In the genomic region with DNA sequence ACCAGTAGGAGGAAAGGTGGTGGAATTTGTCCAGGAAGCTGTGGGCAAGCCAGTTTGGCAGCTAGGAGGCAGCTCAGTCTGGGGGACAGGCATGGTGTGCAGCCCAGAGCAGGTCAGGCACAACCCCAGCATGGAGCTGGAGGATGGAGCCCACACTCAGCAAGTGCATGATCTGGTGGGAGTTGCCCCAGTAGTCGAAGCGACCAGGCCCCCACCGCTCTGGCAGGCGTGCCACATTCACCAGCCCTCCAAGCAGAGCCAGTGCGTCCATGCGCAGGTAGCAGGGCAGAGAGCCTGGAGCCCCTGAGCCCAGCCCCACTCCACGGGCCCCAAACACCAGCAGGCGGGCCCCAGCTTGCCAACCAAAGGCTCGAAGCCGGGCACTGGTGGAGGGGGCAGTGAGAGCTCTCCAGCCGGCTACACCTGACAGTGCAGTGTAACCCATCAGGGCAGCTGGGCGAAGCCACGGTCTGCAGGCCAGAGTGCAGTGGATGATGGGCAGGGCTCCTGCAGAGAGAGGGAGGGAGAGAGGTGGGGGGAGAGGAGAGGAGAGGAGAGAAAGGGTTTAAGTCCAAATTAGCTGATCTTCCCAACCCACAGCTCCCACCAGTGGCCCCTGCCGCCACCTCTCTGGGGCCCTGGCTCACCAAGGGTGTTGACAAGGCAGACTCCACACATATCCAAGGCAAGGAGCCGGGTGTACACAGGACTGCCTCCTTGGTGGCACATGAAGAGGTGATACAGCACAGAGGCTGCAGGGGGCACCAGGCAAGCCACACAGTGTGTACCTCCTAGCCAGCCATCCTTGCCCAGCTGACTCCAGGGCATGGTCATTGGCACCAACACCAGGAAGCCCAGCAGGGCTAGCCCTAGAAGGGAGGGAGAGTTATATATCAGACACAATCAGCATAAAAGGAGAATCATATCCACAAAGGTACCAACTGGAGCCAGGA, we compare ENCODE assay signal across 9 mouse cellular contexts. TPM values are rescaled to one million over a fixed set of nuclear protein-coding genes. Genes with fewer than 3 reads are reported as not detected.
DNase-seq lines count a peak whose midpoint lies in the region; ATAC-seq and TF ChIP-seq lines count a peak whose summit lies in the region.
"Had no signal": no experiment of that assay in that cellular context is flagged by ENCODE, and none has a peak within 500 bp of the region (broad histone marks: within the 10 kb centered on the region; RNA-seq: fewer than 3 reads in every experiment).

No protein-coding gene starts in this region.

- 46% methylated on average over 15 of the region's 15 CpGs for WGBS in cerebellum, adult 2 months
- WGBS in neural tube, embryonic 11.5 days = 60% methylated on average over 15 of the region's 15 CpGs
- 60% methylated on average over 15 of the region's 15 CpGs for WGBS in lung, postnatal 0 days
- WGBS in stomach, postnatal 0 days = 70% methylated on average over 15 of the region's 15 CpGs

- H3K27ac ChIP-seq in cerebellum, adult 2 months (ENCODE audit: insufficient read depth, low read length) = no peak overlapping the region
- H3K27ac ChIP-seq in neural tube, embryonic 11.5 days (ENCODE audit: low read depth, low read length) = no peak overlapping the region
- H3K27ac ChIP-seq in lung, postnatal 0 days (ENCODE audit: low read length) = no peak overlapping the region
- no peak overlapping the region for H3K27ac ChIP-seq in stomach, postnatal 0 days (replicated peaks)

- H3K27me3 ChIP-seq in cerebellum, adult 2 months (ENCODE audit: control insufficient read depth, insufficient read depth, low read length) = no peaks in the 10 kb centered on the region
- peaks cover 29% of the 10 kb centered on the region for H3K27me3 ChIP-seq in neural tube, embryonic 11.5 days (ENCODE audit: control insufficient read depth, insufficient read depth, low read length)
- H3K27me3 ChIP-seq in lung, postnatal 0 days (replicated peaks; ENCODE audit: insufficient read depth, low read length) = peaks cover 14% of the 10 kb centered on the region; the same call in 1 of the 2 replicates
- H3K27me3 ChIP-seq in stomach, postnatal 0 days (ENCODE audit: control insufficient read depth, insufficient read depth, low read length) = 0 out of 2 replicates have a peak, but pooled peaks cover 2% of the 10 kb centered on the region

- TF ChIP-seq POLR2A in cerebellum, adult 2 months (IDR thresholded peaks at IDR 0.05; ENCODE audit: borderline replicate concordance, insufficient read depth, low read length) = no peak

- TF ChIP-seq CTCF in cerebellum, adult 2 months (IDR thresholded peaks at IDR 0.05; ENCODE audit: borderline replicate concordance, insufficient read depth, low read depth, low read length) = no peak; the same call in 1 of the 2 replicates
- TF ChIP-seq CTCF in lung, postnatal 0 days (IDR thresholded peaks at IDR 0.05) = peak; percentile 52
- peak; percentile 52 for TF ChIP-seq CTCF in stomach, postnatal 0 days (IDR thresholded peaks at IDR 0.05; ENCODE audit: low read depth)

- DNase-seq in cerebellum, adult 2 months = peak; percentile 22 to 38
- no peak for DNase-seq in cerebellum, postnatal 4 days (ENCODE audit: low spot score in 2 of 2)
- DNase-seq in neural tube, embryonic 11.5 days (ENCODE audit: low spot score) = no peak
- DNase-seq in neural tube, embryonic 10.5 days (ENCODE audit: extremely low spot score, low spot score) = no peak
- peak; percentile 43 for DNase-seq in lung, postnatal 0 days (ENCODE audit: low spot score)
- DNase-seq in stomach, postnatal 0 days (ENCODE audit: low spot score) = peak; percentile 60
- no peak for DNase-seq in c-Kit-positive CD71-positive TER-119-positive erythroid progenitor cells, embryonic 14.5 days (ENCODE audit: low spot score)
- no peak for DNase-seq in gastrocnemius, postnatal 10 days

- peaks cover 6% of the 10 kb centered on the region; the same call in 1 of the 2 replicates for H3K4me1 ChIP-seq in cerebellum, adult 2 months (ENCODE audit: control insufficient read depth, insufficient read depth, low read length)
- H3K4me1 ChIP-seq in neural tube, embryonic 11.5 days (ENCODE audit: control insufficient read depth, insufficient read depth, low read length) = peaks cover 12% of the 10 kb centered on the region
- peaks cover 31% of the 10 kb centered on the region for H3K4me1 ChIP-seq in lung, postnatal 0 days (ENCODE audit: insufficient read depth, low read depth, low read length)
- peaks cover 8% of the 10 kb centered on the region; the same call in 1 of the 2 replicates for H3K4me1 ChIP-seq in stomach, postnatal 0 days (replicated peaks; ENCODE audit: control insufficient read depth, insufficient read depth)

- ATAC-seq in neural tube, embryonic 11.5 days (ENCODE audit: insufficient read depth, low FRiP score, low TSS enrichment) = no peak
- ATAC-seq in lung, postnatal 0 days = no peak
- ATAC-seq in stomach, postnatal 0 days (ENCODE audit: low FRiP score, low TSS enrichment) = peak; percentile 47; the same call in 1 of the 2 replicates

- H3K36me3 ChIP-seq in neural tube, embryonic 11.5 days (ENCODE audit: control insufficient read depth, insufficient read depth, low read length) = no peaks in the 10 kb centered on the region; the same call in 1 of the 2 replicates
- H3K36me3 ChIP-seq in lung, postnatal 0 days (ENCODE audit: insufficient read depth, low read length) = 0 out of 2 replicates have a peak, but pooled peaks cover 7% of the 10 kb centered on the region
- peaks cover 7% of the 10 kb centered on the region; the same call in 1 of the 2 replicates for H3K36me3 ChIP-seq in stomach, postnatal 0 days (ENCODE audit: control insufficient read depth, insufficient read depth, low read length)

- no peak overlapping the region for H3K4me3 ChIP-seq in cerebellum, adult 2 months (replicated peaks; ENCODE audit: insufficient read depth, low read depth, low read length)
- H3K4me3 ChIP-seq in neural tube, embryonic 11.5 days (ENCODE audit: low read depth, low read length) = no peak overlapping the region
- H3K4me3 ChIP-seq in lung, postnatal 0 days (ENCODE audit: low read depth, low read length) = no peak overlapping the region
- no peak overlapping the region for H3K4me3 ChIP-seq in stomach, postnatal 0 days (ENCODE audit: low read depth, low read length)

- peak overlapping the region; percentile 87 for H3K4me2 ChIP-seq in neural tube, embryonic 11.5 days (ENCODE audit: low read depth)
- H3K4me2 ChIP-seq in lung, postnatal 0 days (replicated peaks; ENCODE audit: low read depth, low read length) = peak overlapping the region; percentile 79; the same call in 1 of the 2 replicates
- 0 out of 2 replicates have a peak overlapping the region, but pooled peaks have one; percentile 94 for H3K4me2 ChIP-seq in stomach, postnatal 0 days (replicated peaks; ENCODE audit: low read depth)

- no peak for TF ChIP-seq EP300 in lung, postnatal 0 days (IDR thresholded peaks at IDR 0.05)
- no peak for TF ChIP-seq EP300 in stomach, postnatal 0 days (optimal IDR thresholded peaks at IDR 0.05)

- no peak overlapping the region for H3K9ac ChIP-seq in neural tube, embryonic 11.5 days (ENCODE audit: low read length)
- H3K9ac ChIP-seq in lung, postnatal 0 days (replicated peaks; ENCODE audit: low read depth) = no peak overlapping the region
- no peak overlapping the region for H3K9ac ChIP-seq in stomach, postnatal 0 days (ENCODE audit: low read length)

- no peaks in the 10 kb centered on the region for H3K9me3 ChIP-seq in neural tube, embryonic 11.5 days (ENCODE audit: control insufficient read depth, low read length)
- H3K9me3 ChIP-seq in lung, postnatal 0 days (ENCODE audit: low read length) = no peaks in the 10 kb centered on the region
- H3K9me3 ChIP-seq in stomach, postnatal 0 days (ENCODE audit: control insufficient read depth, low read length) = no peaks in the 10 kb centered on the region

RNA-seq across cellular contexts. Expression of gene Paqr4, which starts 2.9 kb away (rescaled TPM):
- polyA plus RNA-seq in cerebellum, adult 2 months (2012; rRNA removed) = 92.0 and 104 TPM in 2 replicates
- 31.4 and 37.1 TPM in 2 replicates for polyA plus RNA-seq in neural tube, embryonic 11.5 days (2014; fragmentation: Nextera tagmentation; extraction: Ambion mirVana)
- 45.2 and 47.7 TPM in 2 replicates for polyA plus RNA-seq in lung, postnatal 0 days (2015; fragmentation: Nextera tagmentation; extraction: Ambion mirVana)
- 26.3 and 28.0 TPM in 2 replicates for polyA plus RNA-seq in stomach, postnatal 0 days (2015; fragmentation: Nextera tagmentation; extraction: Ambion mirVana)
- total RNA-seq in gastrocnemius, postnatal 10 days (2021) = 1 to 10 TPM; 7.6 to 9.4 TPM

RNA-seq across cellular contexts. Expression of gene Kremen2, which starts 7.9 kb away (rescaled TPM):
- polyA plus RNA-seq in cerebellum, adult 2 months (2012; rRNA removed) = 0.57 and 0.84 TPM in 2 replicates
- polyA plus RNA-seq in neural tube, embryonic 11.5 days (2014; fragmentation: Nextera tagmentation; extraction: Ambion mirVana) = 6.8 and 7.8 TPM in 2 replicates
- 0.41 and 0.52 TPM in 2 replicates for polyA plus RNA-seq in lung, postnatal 0 days (2015; fragmentation: Nextera tagmentation; extraction: Ambion mirVana)
- 2.7 and 3.0 TPM in 2 replicates for polyA plus RNA-seq in stomach, postnatal 0 days (2015; fragmentation: Nextera tagmentation; extraction: Ambion mirVana)
- total RNA-seq in gastrocnemius, postnatal 10 days (2021) = not detected
- polyA plus RNA-seq: heart, postnatal 0 days had no signal

RNA-seq across cellular contexts. Expression of gene Pkmyt1, which starts 11.6 kb away (rescaled TPM):
- polyA plus RNA-seq in cerebellum, adult 2 months (2012; rRNA removed) = 10.3 and 10.6 TPM in 2 replicates
- 37.2 and 44.5 TPM in 2 replicates for polyA plus RNA-seq in neural tube, embryonic 11.5 days (2014; fragmentation: Nextera tagmentation; extraction: Ambion mirVana)
- 10.4 and 11.5 TPM in 2 replicates for polyA plus RNA-seq in lung, postnatal 0 days (2015; fragmentation: Nextera tagmentation; extraction: Ambion mirVana)
- polyA plus RNA-seq in stomach, postnatal 0 days (2015; fragmentation: Nextera tagmentation; extraction: Ambion mirVana) = 17.1 and 17.6 TPM in 2 replicates
- total RNA-seq in gastrocnemius, postnatal 10 days (2021) = 1 to 10 TPM; 4.7 to 5.6 TPM

RNA-seq across cellular contexts. Expression of gene 1520401A03Rik, which starts 15.2 kb away (rescaled TPM):
- 0.64 and 1.1 TPM in 2 replicates for polyA plus RNA-seq in cerebellum, adult 2 months (2012; rRNA removed)
- polyA plus RNA-seq in neural tube, embryonic 11.5 days (2014; fragmentation: Nextera tagmentation; extraction: Ambion mirVana) = 0.25 and 0.58 TPM in 2 replicates
- 0.20 TPM in 1 of 2 replicates, not detected in the other for polyA plus RNA-seq in lung, postnatal 0 days (2015; fragmentation: Nextera tagmentation; extraction: Ambion mirVana)
- polyA plus RNA-seq in stomach, postnatal 0 days (2015; fragmentation: Nextera tagmentation; extraction: Ambion mirVana) = 0.04 and 0.16 TPM in 2 replicates
- total RNA-seq in gastrocnemius, postnatal 10 days (2021) = under 1 TPM; 0.12 to 0.23 TPM
- polyA plus RNA-seq: heart, postnatal 0 days had no signal

RNA-seq across cellular contexts. Expression of gene Flywch1, which starts 33.6 kb away (rescaled TPM):
- polyA plus RNA-seq in cerebellum, adult 2 months (2012; rRNA removed) = 341 and 366 TPM in 2 replicates
- 173 and 197 TPM in 2 replicates for polyA plus RNA-seq in neural tube, embryonic 11.5 days (2014; fragmentation: Nextera tagmentation; extraction: Ambion mirVana)
- 43.1 and 43.5 TPM in 2 replicates for polyA plus RNA-seq in lung, postnatal 0 days (2015; fragmentation: Nextera tagmentation; extraction: Ambion mirVana)
- polyA plus RNA-seq in stomach, postnatal 0 days (2015; fragmentation: Nextera tagmentation; extraction: Ambion mirVana) = 24.2 and 27.3 TPM in 2 replicates
- 10 to 100 TPM; 39.0 to 39.5 TPM for total RNA-seq in gastrocnemius, postnatal 10 days (2021)

Comparison
In these comparisons a context has a peak if more than half of its experiments do, and no peak if none do; other contexts are left out.
1. DNase-seq: peak in cerebellum, adult 2 months (2 of 2), lung, postnatal 0 days (single experiment) and stomach, postnatal 0 days (single experiment); none in cerebellum, postnatal 4 days (0 of 2), neural tube, embryonic 11.5 days (single experiment), neural tube, embryonic 10.5 days (single experiment), c-Kit-positive CD71-positive TER-119-positive erythroid progenitor cells, embryonic 14.5 days (single experiment) and gastrocnemius, postnatal 10 days (single experiment).
2. Peak in every context shown above with its lines, with median percentiles within 50 percentile points of each other: H3K4me2 ChIP-seq.